Mouse (Mus musculus) liver, postnatal 0 days (tissue): ENCODE results near the gene Wdr46.

Experiments used
- CTCF ChIP-seq: sonication (generic); IDR thresholded peaks from 2 replicates; pipeline ENCODE4 v1.5.1; 2016; ENCODE audit warnings: antibody characterized with exemption, low read depth
- EP300 ChIP-seq: IDR thresholded peaks from 2 replicates; pipeline ENCODE4 v1.6.1; 2016; ENCODE audit warnings: antibody characterized with exemption, low read depth, mild to moderate bottlenecking

GRCm38 (mm10) chr17:33972691-33973090 is 32.2 kb downstream of the Wdr46 start:
- TF ChIP-seq EP300: no peak
- TF ChIP-seq CTCF: no peak
